Mouse (Mus musculus) CD8-positive naive resting alpha-beta T cell, adult 2 months (primary cell): Measurements from ENCODE around the gene Ifnk.
A peak's percentile ranks its signal among the peaks of the same experiment; 100 is the strongest.

ENCODE experiments used
- DNase-seq, 2 experiments: peaks; one replicate each; pipeline ENCODE4 v3.0.0; 2022; ENCODE audit warnings: low read depth in 2 of 2, low spot score in 2 of 2

Ifnk gene

GRCm38 (mm10) chr4:35138077-35138476, 13.8 kb upstream of the Ifnk start:
- no peak for DNase-seq

- peak; percentile 11 to 44 for DNase-seq
Observed at GRCm38 (mm10) chr4:35140317-35140716, 11.5 kb upstream of the Ifnk start.

- DNase-seq = no peak
Observed at GRCm38 (mm10) chr4:35143472-35144102, 8.3 kb upstream of the Ifnk start.

- no peak for DNase-seq
Observed at GRCm38 (mm10) chr4:35145726-35146125, 6.1 kb upstream of the Ifnk start.

GRCm38 (mm10) chr4:35146597-35146996, 5.3 kb upstream of the Ifnk start:
- DNase-seq = no peak

- no peak for DNase-seq
Observed at GRCm38 (mm10) chr4:35148326-35148725, 3.5 kb upstream of the Ifnk start.

- no peak for DNase-seq
Observed at GRCm38 (mm10) chr4:35150706-35151105, 1.1 kb upstream of the Ifnk start.

- no peak for DNase-seq
Observed at GRCm38 (mm10) chr4:35154051-35154450, 2.2 kb downstream of the Ifnk start.

- peak; percentile 39 to 62 for DNase-seq
Observed at GRCm38 (mm10) chr4:35155132-35155922, 3.5 kb downstream of the Ifnk start.

- DNase-seq = peak; percentile 42 to 48
Observed at GRCm38 (mm10) chr4:35156149-35156611, 4.3 kb downstream of the Ifnk start.

GRCm38 (mm10) chr4:35156751-35157611, 5.1 kb downstream of the Ifnk start, which contains the start of gene Mob3b:
Mob3b (minus strand) TSS chr4:35157484.
- peak; percentile 81 to 88 for DNase-seq

- no peak for DNase-seq
Observed at GRCm38 (mm10) chr4:35157815-35158214, 6.0 kb downstream of the Ifnk start.

GRCm38 (mm10) chr4:35165275-35165674, 13.4 kb downstream of the Ifnk start:
- no peak for DNase-seq

- DNase-seq = no peak
Observed at GRCm38 (mm10) chr4:35165947-35166346, 14.1 kb downstream of the Ifnk start.

- no peak for DNase-seq
Observed at GRCm38 (mm10) chr4:35167855-35168254, 16.0 kb downstream of the Ifnk start.

GRCm38 (mm10) chr4:35169571-35170125, 17.8 kb downstream of the Ifnk start:
- no peak for DNase-seq

GRCm38 (mm10) chr4:35172471-35172870, 20.6 kb downstream of the Ifnk start:
- no peak for DNase-seq

GRCm38 (mm10) chr4:35173551-35173950, 21.7 kb downstream of the Ifnk start:
- DNase-seq = no peak

- DNase-seq = no peak
Observed at GRCm38 (mm10) chr4:35175566-35175965, 23.7 kb downstream of the Ifnk start.

- DNase-seq = no peak
Observed at GRCm38 (mm10) chr4:35177926-35178645, 26.2 kb downstream of the Ifnk start.
